Comparison of ENCODE assay signal across 8 mouse cellular contexts in genomic region chr4:95556663-95557332, GRCm38 (mm10). TPM values are rescaled to one million over a fixed set of nuclear protein-coding genes. Genes with fewer than 3 reads are reported as not detected.
DNase-seq lines count a peak whose midpoint lies in the region; ATAC-seq and TF ChIP-seq lines count a peak whose summit lies in the region.

No protein-coding gene starts in this region.

- 50% methylated on average over 16 of the region's 16 CpGs for WGBS in forebrain, embryonic 10.5 days
- 40% methylated on average over 16 of the region's 16 CpGs for WGBS in limb, embryonic 14.5 days
- WGBS in stomach, embryonic 14.5 days = 18% methylated on average over 16 of the region's 16 CpGs

- H3K9me3 ChIP-seq in megakaryocyte, embryonic 14.5 days = no peaks in the 10 kb centered on the region
- no peaks in the 10 kb centered on the region for H3K9me3 ChIP-seq in forebrain, embryonic 10.5 days
- H3K9me3 ChIP-seq in limb, embryonic 14.5 days (ENCODE audit: control insufficient read depth, low read length) = no peaks in the 10 kb centered on the region
- H3K9me3 ChIP-seq in stomach, embryonic 14.5 days (ENCODE audit: control insufficient read depth, low read depth, low read length) = no peaks in the 10 kb centered on the region

- H3K4me1 ChIP-seq in megakaryocyte, embryonic 14.5 days = peaks cover 27% of the 10 kb centered on the region
- peaks cover 18% of the 10 kb centered on the region for H3K4me1 ChIP-seq in forebrain, embryonic 10.5 days
- peaks cover 16% of the 10 kb centered on the region for H3K4me1 ChIP-seq in limb, embryonic 14.5 days (ENCODE audit: control insufficient read depth, insufficient read depth, low read length)
- H3K4me1 ChIP-seq in stomach, embryonic 14.5 days (ENCODE audit: control insufficient read depth, insufficient read depth, low read length) = peaks cover 17% of the 10 kb centered on the region

- no peak for DNase-seq in forebrain, embryonic 10.5 days (ENCODE audit: extremely low spot score, low spot score)
- DNase-seq in limb, embryonic 14.5 days (ENCODE audit: low spot score) = no peak
- no peak for DNase-seq in cerebellum, postnatal 4 days (ENCODE audit: low spot score in 2 of 2)
- DNase-seq in layer of hippocampus, postnatal 14 days (ENCODE audit: low spot score in 2 of 2) = no peak
- no peak for DNase-seq in layer of hippocampus, postnatal 36 days

- H3K4me2 ChIP-seq in limb, embryonic 14.5 days (replicated peaks; ENCODE audit: low read depth, low read length, severe bottlenecking) = peak overlapping the region; percentile 56
- peak overlapping the region; percentile 67 for H3K4me2 ChIP-seq in stomach, embryonic 14.5 days (replicated peaks; ENCODE audit: low read depth, low read length)

- H3K9ac ChIP-seq in limb, embryonic 14.5 days (ENCODE audit: low read depth, low read length, severe bottlenecking) = peak overlapping the region; percentile 21; the same call in 1 of the 2 replicates
- peak overlapping the region; percentile 39; the same call in 1 of the 2 replicates for H3K9ac ChIP-seq in stomach, embryonic 14.5 days (replicated peaks; ENCODE audit: low read depth, low read length)

- peak overlapping the region; percentile 88 for H3K27ac ChIP-seq in forebrain, embryonic 10.5 days
- H3K27ac ChIP-seq in limb, embryonic 14.5 days (replicated peaks; ENCODE audit: low read depth, low read length) = peak overlapping the region; percentile 11
- H3K27ac ChIP-seq in stomach, embryonic 14.5 days (ENCODE audit: low read length) = peak overlapping the region; percentile 92

- 0 out of 2 replicates have a peak, but pooled peaks have one; percentile 20 for TF ChIP-seq POLR2A in limb, embryonic 14.5 days (IDR thresholded peaks at IDR 0.05; ENCODE audit: borderline replicate concordance, extremely low read depth, insufficient read depth, insufficient read length)

- no peaks in the 10 kb centered on the region for H3K27me3 ChIP-seq in megakaryocyte, embryonic 14.5 days (replicated peaks)
- H3K27me3 ChIP-seq in forebrain, embryonic 10.5 days (ENCODE audit: poor library complexity, severe bottlenecking) = no peaks in the 10 kb centered on the region
- no peaks in the 10 kb centered on the region for H3K27me3 ChIP-seq in limb, embryonic 14.5 days (ENCODE audit: control insufficient read depth, insufficient read depth, low read length)
- H3K27me3 ChIP-seq in stomach, embryonic 14.5 days (ENCODE audit: control insufficient read depth, insufficient read depth, low read length) = no peaks in the 10 kb centered on the region

- H3K36me3 ChIP-seq in megakaryocyte, embryonic 14.5 days (replicated peaks; ENCODE audit: low read length) = no peaks in the 10 kb centered on the region
- no peaks in the 10 kb centered on the region for H3K36me3 ChIP-seq in forebrain, embryonic 10.5 days (replicated peaks)
- H3K36me3 ChIP-seq in limb, embryonic 14.5 days (ENCODE audit: control insufficient read depth, insufficient read depth, low read length) = no peaks in the 10 kb centered on the region
- no peaks in the 10 kb centered on the region for H3K36me3 ChIP-seq in stomach, embryonic 14.5 days (ENCODE audit: control insufficient read depth, insufficient read depth, low read length)

- H3K4me3 ChIP-seq in megakaryocyte, embryonic 14.5 days (replicated peaks) = peak overlapping the region; percentile 89
- H3K4me3 ChIP-seq in forebrain, embryonic 10.5 days = peak overlapping the region; percentile 47
- peak overlapping the region; percentile 24 for H3K4me3 ChIP-seq in limb, embryonic 14.5 days (replicated peaks; ENCODE audit: low read length)
- H3K4me3 ChIP-seq in stomach, embryonic 14.5 days (ENCODE audit: low read depth, low read length) = peak overlapping the region; percentile 30

- no peak; the same call in 1 of the 2 replicates for ATAC-seq in megakaryocyte, adult 5-6 weeks (ENCODE audit: poor library complexity, severe bottlenecking)
- ATAC-seq in limb, embryonic 14.5 days (ENCODE audit: low FRiP score, low read depth) = no peak
- ATAC-seq in stomach, embryonic 14.5 days (ENCODE audit: insufficient number of reproducible peaks, insufficient read depth, low FRiP score, low read depth) = no peak; the same call in 1 of the 2 replicates

RNA-seq across cellular contexts. Expression of gene Fggy, which starts 0.5 kb away (rescaled TPM):
- polyA plus RNA-seq in megakaryocyte, embryonic 14.5 days (2012; ENCODE audit: insufficient read depth, low replicate concordance) = 0.96 TPM in 1 of 2 replicates, not detected in the other
- 3.1 and 3.2 TPM in 2 replicates for total RNA-seq in megakaryocyte, adult 5-6 weeks (2015)
- 1.3 and 11.3 TPM in 2 replicates for total RNA-seq in megakaryocyte, adult 5-6 weeks (2017)
- polyA plus RNA-seq in forebrain, embryonic 10.5 days (2016; fragmentation: Nextera tagmentation; extraction: Ambion mirVana) = 6.1 and 6.8 TPM in 2 replicates
- polyA plus RNA-seq in limb, embryonic 14.5 days (2012; rRNA removed) = 5.1 and 5.7 TPM in 2 replicates
- polyA plus RNA-seq in limb, embryonic 14.5 days (2014; fragmentation: Nextera tagmentation; extraction: Ambion mirVana) = 7.8 and 10.9 TPM in 2 replicates
- polyA plus RNA-seq in stomach, embryonic 14.5 days (2014; fragmentation: Nextera tagmentation; extraction: Ambion mirVana) = 8.1 and 11.5 TPM in 2 replicates
- 10 to 100 TPM in 1 of 2 experiments, 1 to 10 TPM in 1; 9.5 to 13.2 TPM for total RNA-seq in layer of hippocampus, postnatal 14 days (2021)
- 10 to 100 TPM; 12.0 to 14.3 TPM for total RNA-seq in layer of hippocampus, postnatal 36 days (2021)

Comparison
In these comparisons a context has a peak if more than half of its experiments do, and no peak if none do; other contexts are left out.
1. H3K4me3 ChIP-seq: peak in every context shown above with its lines; median percentile 89 in megakaryocyte, embryonic 14.5 days; 47 in forebrain, embryonic 10.5 days; 30 in stomach, embryonic 14.5 days; 24 in limb, embryonic 14.5 days.
2. H3K27ac ChIP-seq: peak in every context shown above with its lines; median percentile 92 in stomach, embryonic 14.5 days; 88 in forebrain, embryonic 10.5 days; 11 in limb, embryonic 14.5 days.